Mouse (Mus musculus) ES-Bruce4 (cell line): Measurements from ENCODE around the gene Umad1.

Experiments used
- CTCF ChIP-seq: IDR thresholded peaks from one replicate; pipeline ENCODE4 v1.8.1; 2011; ENCODE audit warnings: low read depth, low read length
- EP300 ChIP-seq: IDR thresholded peaks from 2 replicates; pipeline ENCODE4 v1.6.1; 2011; ENCODE audit warnings: low read depth, low read length; ENCODE audit not compliant: insufficient read depth
- POLR2A ChIP-seq: IDR thresholded peaks from one replicate; pipeline ENCODE4 v1.8.1; 2011; ENCODE audit warnings: low read length; ENCODE audit not compliant: insufficient read depth

DNA sequence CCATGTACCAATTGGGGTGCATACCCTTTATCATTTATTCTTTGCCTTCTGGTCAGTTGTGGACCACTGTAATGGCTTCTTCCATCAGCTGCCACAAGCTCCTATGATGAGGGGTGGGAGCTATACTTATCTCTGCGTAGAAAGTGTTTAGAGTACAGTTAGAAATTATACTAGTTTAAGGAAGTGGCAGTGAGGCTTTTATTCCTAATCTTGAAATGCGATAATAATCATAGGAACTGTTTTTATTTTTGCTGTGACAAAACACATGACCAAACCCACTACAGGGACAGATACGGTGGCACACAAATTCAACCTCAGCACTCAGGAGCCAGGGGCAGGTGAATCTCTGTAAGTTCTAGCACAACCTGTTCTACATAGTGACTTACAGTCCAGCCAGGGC, 233.2 kb downstream of the Umad1 start:
- no peak for TF ChIP-seq POLR2A
- no peak for TF ChIP-seq CTCF
- no peak for TF ChIP-seq EP300
